Mouse (Mus musculus) hindbrain, embryonic 16.5 days (tissue): ENCODE results near the gene Glt8d2. TPM values are rescaled to one million over a fixed set of nuclear protein-coding genes. Genes with fewer than 3 reads are reported as not detected.

Experiments
- ATAC-seq: fragments of 200-750 bp; cut with Nextera tagmentation; 2 replicates; pipeline ENCODE4 v1.8.0; 2017; ENCODE audit warnings: moderate TSS enrichment, moderate library complexity
- H3K27ac ChIP-seq: fragments of 300-500 bp; sonication (generic); 2 replicates; pipeline ENCODE4 v1.5.1; 2014; ENCODE audit warnings: low read depth, mild to moderate bottlenecking, control low read depth, low read length, moderate library complexity
- H3K27me3 ChIP-seq: fragments of 300-500 bp; sonication (generic); replicated peaks from 2 replicates; pipeline ENCODE4 v1.6.1; 2014; ENCODE audit warnings: low read length; ENCODE audit not compliant: control insufficient read depth, insufficient read depth
- H3K36me3 ChIP-seq: fragments of 300-500 bp; sonication (generic); 2 replicates; pipeline ENCODE4 v1.6.1; 2014; ENCODE audit warnings: mild to moderate bottlenecking, low read length, moderate library complexity, mixed read lengths; ENCODE audit not compliant: control insufficient read depth, insufficient read depth
- H3K4me1 ChIP-seq: fragments of 300-500 bp; sonication (generic); 2 replicates; pipeline ENCODE4 v1.6.1; 2014; ENCODE audit warnings: low read depth, low read length; ENCODE audit not compliant: control insufficient read depth, insufficient read depth
- H3K4me2 ChIP-seq: fragments of 300-500 bp; sonication (generic); 2 replicates; pipeline ENCODE4 v1.6.1; 2014; ENCODE audit warnings: mild to moderate bottlenecking, low read length, control low read depth, moderate library complexity
- H3K4me3 ChIP-seq: fragments of 300-500 bp; sonication (generic); 2 replicates; pipeline ENCODE4 v1.5.1; 2014; ENCODE audit warnings: mild to moderate bottlenecking, low read length, control low read depth, moderate library complexity
- H3K9ac ChIP-seq: fragments of 300-500 bp; sonication (generic); 2 replicates; pipeline ENCODE4 v1.6.1; 2014; ENCODE audit warnings: low read depth, mild to moderate bottlenecking, control low read depth, low read length, moderate library complexity
- H3K9me3 ChIP-seq: fragments of 300-500 bp; sonication (generic); 2 replicates; pipeline ENCODE4 v1.6.1; 2014; ENCODE audit warnings: mild to moderate bottlenecking, low read length, moderate library complexity; ENCODE audit not compliant: control insufficient read depth
- WGBS: fragments of 180-500 bp; shearing (Covaris S2); extraction: QIAGEN DNeasy Blood & Tissue Kit; methylation state at CpG from one replicate; pipeline ENCODE4 v1.1.7; 2014; 5-methylcytosine and 5-hydroxymethylcytosine counted together
- polyA plus RNA-seq: library from polyadenylated mRNA; unstranded; fragments of >200 nt; fragmentation: Nextera tagmentation; extraction: Ambion mirVana; gene quantifications from 2 replicates; pipeline ENCODE4 v1.2.1, GENCODE M21; 2015

The Glt8d2 gene
- 1.5 and 2.4 TPM in 2 replicates for polyA plus RNA-seq

GRCm38 (mm10) chr10:82690494-82690893 lies at the start of gene Glt8d2:
TSS of gene Glt8d2 (minus strand) at chr10:82690650.
- no peaks in the 10 kb centered on the region; the same call in 1 of the 2 replicates for H3K27me3 ChIP-seq
- no peak within 1 kb of the TSS for H3K27ac ChIP-seq
- no peaks in the 10 kb centered on the region for H3K36me3 ChIP-seq
- peak within 1 kb of the TSS; percentile 23; the same call in 1 of the 2 replicates for H3K4me3 ChIP-seq
- peak within 1 kb of the TSS; percentile 41 for H3K4me2 ChIP-seq
- H3K9ac ChIP-seq, result no peak within 1 kb of the TSS; the same call in 1 of the 2 replicates
- no peaks in the 10 kb centered on the region for H3K4me1 ChIP-seq
- no peak for ATAC-seq
- no peaks in the 10 kb centered on the region for H3K9me3 ChIP-seq
- 11% methylated on average over 14 of the region's 14 CpGs for WGBS

DNA sequence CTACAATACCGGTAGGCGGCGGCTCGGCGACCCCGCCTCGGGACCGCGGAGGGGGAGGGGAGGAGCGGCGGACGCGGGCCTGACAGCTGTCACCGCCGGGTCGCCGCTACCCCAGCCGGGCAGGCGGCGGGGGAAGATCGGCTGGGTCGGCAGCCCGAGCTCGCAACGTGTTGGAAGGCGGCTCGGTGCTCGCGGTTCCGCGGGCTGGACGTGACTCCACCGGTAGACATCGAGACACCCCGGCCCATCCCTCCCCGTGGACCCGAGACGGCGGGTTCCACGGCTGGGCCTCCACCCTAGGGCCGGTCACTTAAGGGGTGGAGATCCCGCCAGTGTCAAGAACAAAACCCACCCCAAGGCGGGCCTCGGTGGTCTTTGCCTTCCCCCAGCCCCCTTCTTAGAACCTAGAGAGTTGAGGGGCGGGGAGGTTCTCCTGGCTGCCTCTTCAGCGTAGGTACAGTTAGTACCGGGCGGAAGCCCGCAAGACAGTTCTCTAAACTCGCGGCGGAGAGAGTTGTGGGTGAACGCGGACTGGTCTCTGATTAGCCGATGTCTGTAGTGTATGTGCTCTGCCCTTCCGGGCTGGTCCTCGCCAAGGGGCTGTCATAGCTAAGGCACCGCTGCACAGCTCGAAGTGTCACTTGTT lies 9.0 kb upstream of the Glt8d2 start:
- under 1% methylated on average over 55 of the region's 59 CpGs for whole genome bisulfite sequencing
- peak overlapping the region; percentile 63 for H3K4me2 ChIP-seq
- peaks cover 14% of the 10 kb centered on the region for H3K4me1 ChIP-seq
- 0 out of 2 replicates have a peak, but pooled peaks cover 4% of the 10 kb centered on the region for H3K36me3 ChIP-seq
- peak; percentile 80 for ATAC-seq
- no peaks in the 10 kb centered on the region for H3K27me3 ChIP-seq
- H3K27ac ChIP-seq, result peak overlapping the region; percentile 84
- H3K9me3 ChIP-seq, result no peaks in the 10 kb centered on the region
- peak overlapping the region; percentile 83 for H3K9ac ChIP-seq
- H3K4me3 ChIP-seq, result peak overlapping the region; percentile 86

DNA sequence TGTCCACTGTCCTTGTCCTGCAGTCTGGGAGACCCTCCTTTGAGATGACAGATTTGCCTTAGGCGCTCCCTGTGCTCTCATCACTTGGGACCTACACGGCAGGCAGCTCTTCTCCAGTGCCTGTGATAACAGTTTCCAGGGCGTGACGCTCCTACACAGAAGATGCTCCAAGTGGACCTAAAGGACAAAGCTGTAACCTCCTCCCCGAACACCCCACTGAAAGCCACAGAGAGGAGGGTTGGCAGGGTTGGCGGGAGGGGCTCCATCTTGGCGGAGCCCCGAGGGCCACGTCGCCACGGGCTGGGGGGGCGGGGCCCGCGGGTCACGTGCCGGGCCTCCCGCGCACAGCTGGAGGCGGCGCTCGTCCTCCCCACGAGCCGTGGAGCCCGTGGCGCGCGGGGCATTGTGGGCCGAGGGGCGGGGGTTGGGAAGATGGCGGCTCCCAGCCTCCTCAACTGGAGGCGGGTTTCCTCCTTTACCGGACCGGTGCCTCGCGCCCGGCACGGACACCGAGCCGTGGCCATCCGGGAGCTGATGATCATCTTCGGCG lies 8.3 kb upstream of the Glt8d2 start:
- H3K4me3 ChIP-seq, result peak overlapping the region; percentile 86
- peak overlapping the region; percentile 84 for H3K27ac ChIP-seq
- H3K27me3 ChIP-seq, result no peaks in the 10 kb centered on the region
- WGBS, result under 1% methylated on average over 29 of the region's 42 CpGs
- peak; percentile 94 for ATAC-seq
- H3K36me3 ChIP-seq, result 0 out of 2 replicates have a peak, but pooled peaks cover 2% of the 10 kb centered on the region
- H3K9me3 ChIP-seq, result no peaks in the 10 kb centered on the region
- peak overlapping the region; percentile 83 for H3K9ac ChIP-seq
- H3K4me1 ChIP-seq, result peaks cover 14% of the 10 kb centered on the region
- peak overlapping the region; percentile 63 for H3K4me2 ChIP-seq

DNA sequence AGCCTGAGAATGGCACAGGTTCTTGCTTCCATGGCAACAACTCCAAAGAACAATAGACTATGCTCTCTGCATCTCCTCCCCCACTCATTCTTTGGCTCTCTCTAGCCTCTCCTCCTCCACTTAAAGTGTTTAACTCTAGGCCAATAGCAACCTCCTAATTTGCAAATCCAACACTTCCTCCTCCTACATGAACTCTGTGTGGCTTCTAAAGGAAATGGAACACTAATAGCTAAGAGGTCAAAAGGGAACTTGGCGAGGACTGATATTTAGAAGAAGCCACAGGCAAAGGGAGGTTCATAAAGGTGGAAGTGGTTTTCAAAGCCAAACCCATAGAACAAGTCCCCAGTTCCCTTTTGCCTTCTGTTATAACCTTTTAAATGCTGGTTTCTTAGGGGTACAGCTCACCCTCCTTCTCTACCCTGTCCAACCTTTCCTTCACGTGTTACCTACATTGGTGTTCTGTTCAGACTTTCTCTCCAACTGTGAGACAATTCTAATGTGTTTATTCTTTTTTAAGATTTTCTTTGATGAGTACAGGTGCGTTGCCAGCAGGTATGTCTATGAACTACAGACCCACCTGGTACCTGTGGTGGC lies 7.0 kb upstream of the Glt8d2 start:
- H3K9me3 ChIP-seq, result no peaks in the 10 kb centered on the region
- H3K36me3 ChIP-seq, result 0 out of 2 replicates have a peak, but pooled peaks cover 2% of the 10 kb centered on the region
- ATAC-seq, result no peak
- H3K4me3 ChIP-seq, result no peak overlapping the region
- no peak overlapping the region for H3K9ac ChIP-seq
- peaks cover 14% of the 10 kb centered on the region for H3K4me1 ChIP-seq
- no peak overlapping the region for H3K27ac ChIP-seq
- no peak overlapping the region for H3K4me2 ChIP-seq
- WGBS, result 85% methylated on average over 3 of the region's 3 CpGs
- H3K27me3 ChIP-seq, result no peaks in the 10 kb centered on the region

DNA sequence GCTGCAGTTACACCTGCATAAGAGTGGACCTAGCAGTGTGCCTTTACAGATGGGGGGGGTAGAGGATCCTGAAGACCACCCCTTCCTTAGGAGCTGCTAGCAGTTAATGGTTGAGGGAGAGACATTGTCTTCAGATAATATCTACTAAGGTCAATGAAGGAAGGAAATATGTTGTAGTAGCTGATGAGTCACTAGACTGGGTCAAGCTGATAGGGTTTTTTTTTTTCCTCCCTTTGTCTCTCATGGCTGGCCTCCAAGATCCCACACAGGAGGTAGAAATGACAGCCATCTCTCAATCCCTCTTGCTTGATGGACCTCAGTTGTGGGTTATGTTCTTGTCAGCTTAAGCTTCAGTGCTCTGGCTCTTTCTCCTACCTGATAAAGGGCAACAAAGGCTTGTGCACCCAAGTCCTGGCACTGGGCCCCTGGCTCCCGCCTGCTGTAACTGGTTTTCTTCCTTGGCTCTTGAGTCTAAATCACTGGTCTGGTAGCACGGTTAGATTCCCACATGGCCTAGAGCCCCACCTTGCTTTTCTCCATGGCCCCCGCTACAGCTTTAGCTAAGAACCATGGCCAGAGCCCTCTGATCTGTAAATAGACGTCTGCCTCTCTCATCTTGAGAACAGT lies 6.1 kb upstream of the Glt8d2 start:
- Histone ChIP-seq H3K9ac (no peak overlapping the region), H3K27me3 (no peaks in the 10 kb centered on the region), H3K36me3 (no peaks in the 10 kb centered on the region), H3K4me2 (no peak overlapping the region), H3K4me1 (peaks cover 14% of the 10 kb centered on the region), H3K4me3 (no peak overlapping the region), H3K27ac (no peak overlapping the region), H3K9me3 (no peaks in the 10 kb centered on the region)
- 68% methylated on average over 4 of the region's 4 CpGs for WGBS
- ATAC-seq, result no peak

- no peaks in the 10 kb centered on the region for H3K36me3 ChIP-seq
- H3K4me3 ChIP-seq, result no peak within 1 kb of the TSS
- H3K9me3 ChIP-seq, result no peaks in the 10 kb centered on the region
- no peak for ATAC-seq
- peaks cover 14% of the 10 kb centered on the region for H3K4me1 ChIP-seq
- 85% methylated on average over 5 of the region's 5 CpGs for WGBS
- no peaks in the 10 kb centered on the region; the same call in 1 of the 2 replicates for H3K27me3 ChIP-seq
- no peak within 1 kb of the TSS for H3K27ac ChIP-seq
- no peak within 1 kb of the TSS for H3K4me2 ChIP-seq
- H3K9ac ChIP-seq, result no peak within 1 kb of the TSS
Observed at GRCm38 (mm10) chr10:82695956-82696355, 5.5 kb upstream of the Glt8d2 start, which contains the start of gene Hcfc2. TSS of gene Hcfc2 (plus strand) at chr10:82696160.

- H3K36me3 ChIP-seq, result no peaks in the 10 kb centered on the region
- H3K27ac ChIP-seq, result no peak overlapping the region
- no peaks in the 10 kb centered on the region for H3K4me1 ChIP-seq
- H3K4me2 ChIP-seq, result no peak overlapping the region
- H3K9me3 ChIP-seq, result no peaks in the 10 kb centered on the region
- ATAC-seq, result no peak
- no peak overlapping the region for H3K4me3 ChIP-seq
- H3K9ac ChIP-seq, result no peak overlapping the region
- H3K27me3 ChIP-seq, result no peaks in the 10 kb centered on the region; the same call in 1 of the 2 replicates
- WGBS, result 77% methylated on average over 7 of the region's 7 CpGs
Observed at GRCm38 (mm10) chr10:82689681-82690211, 704 bp downstream of the Glt8d2 start.

DNA sequence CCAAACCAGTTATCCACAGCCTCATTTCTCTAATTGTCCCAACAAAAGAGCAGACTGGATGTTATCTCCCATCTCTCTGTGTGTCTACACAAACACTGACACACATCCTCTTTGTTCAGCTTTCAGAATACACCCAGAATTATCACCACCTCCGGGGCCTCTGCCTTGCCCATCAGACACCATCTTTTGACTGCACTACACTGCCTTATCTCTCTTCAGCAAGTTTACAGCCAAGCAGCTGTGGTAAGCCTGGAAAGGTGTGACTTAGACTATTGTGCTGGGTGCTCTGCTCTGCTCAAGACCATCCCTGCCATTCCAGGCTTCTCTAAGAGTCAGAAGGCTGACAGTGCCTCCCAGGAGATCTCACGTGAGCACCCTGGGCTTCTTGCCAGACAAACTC lies 5.0 kb downstream of the Glt8d2 start:
- H3K9ac ChIP-seq, result no peak overlapping the region
- no peaks in the 10 kb centered on the region for H3K36me3 ChIP-seq
- WGBS, result 81% methylated on average over 2 of the region's 2 CpGs
- no peak overlapping the region for H3K4me2 ChIP-seq
- no peaks in the 10 kb centered on the region for H3K9me3 ChIP-seq
- no peak overlapping the region for H3K27ac ChIP-seq
- H3K27me3 ChIP-seq, result no peaks in the 10 kb centered on the region
- H3K4me3 ChIP-seq, result no peak overlapping the region
- ATAC-seq, result no peak
- no peaks in the 10 kb centered on the region for H3K4me1 ChIP-seq

- Histone ChIP-seq H3K9ac (no peak overlapping the region), H3K4me3 (no peak overlapping the region), H3K27me3 (no peaks in the 10 kb centered on the region), H3K4me2 (no peak overlapping the region), H3K9me3 (no peaks in the 10 kb centered on the region), H3K36me3 (no peaks in the 10 kb centered on the region), H3K4me1 (no peaks in the 10 kb centered on the region), H3K27ac (no peak overlapping the region)
- no peak for ATAC-seq
- WGBS, result 82% methylated on average over 7 of the region's 7 CpGs
Observed at GRCm38 (mm10) chr10:82681639-82682038, 8.8 kb downstream of the Glt8d2 start.
